Mouse (Mus musculus): ENCODE results near the gene Gak. TPM values are rescaled to one million over a fixed set of nuclear protein-coding genes. Genes with fewer than 3 reads are reported as not detected.

Gene Gak
- total RNA-seq, 2 experiments from 2014 or later, result 35.8 to 37.6 TPM

GRCm38 (mm10) chr5:108521016-108521415, 108.5 kb downstream of the Gak start:
- DNase-seq, result no peak
- intact Hi-C loops (cut with DNase I), result no loop called here

- intact Hi-C loops (cut with DNase I), result no loop called here
- DNase-seq, result no peak
Measured at GRCm38 (mm10) chr5:108520153-108520552, 109.4 kb downstream of the Gak start.

Other genes starting within 250 kb of the Gak start
- gene Pde6b, start 241.4 kb downstream of the Gak start, total RNA-seq (2021), result not detected
- gene Atp5k, start 195.3 kb downstream of the Gak start, total RNA-seq (2021), result 100 to 1,000 TPM; 857 to 862 TPM
- 1 to 10 TPM in 1 of 2 experiments, under 1 TPM in 1; 0.77 to 1.3 TPM for gene Mfsd7a, start 180.9 kb downstream of the Gak start, total RNA-seq (2021)
- gene Pcgf3, start 168.5 kb downstream of the Gak start, total RNA-seq (2021), result 10 to 100 TPM; 46.2 to 54.8 TPM
- under 1 TPM in 1 of 2 experiments, not detected in 1; 0.38 TPM for gene Cplx1, start 79.7 kb downstream of the Gak start, total RNA-seq (2021)
- 10 to 100 TPM; 10.2 to 10.3 TPM for gene Tmem175, start within 50 bp of the Gak start, total RNA-seq (2021)
- gene Idua, start 30.6 kb upstream of the Gak start, total RNA-seq (2021), result 10 to 100 TPM; 13.2 to 14.6 TPM
- 10 to 100 TPM; 12.8 to 13.4 TPM for gene Dgkq, start 39.9 kb upstream of the Gak start, total RNA-seq (2021)
- under 1 TPM in 1 of 2 experiments, not detected in 1; 0.17 TPM for gene Slc26a1, start 45.8 kb upstream of the Gak start, total RNA-seq (2021)
- gene Fgfrl1, start 62.6 kb upstream of the Gak start, total RNA-seq (2021), result 10 to 100 TPM; 18.0 to 24.2 TPM
- not detected for gene Rnf212, start 145.2 kb upstream of the Gak start, total RNA-seq (2021)
- not detected for gene Tmed11, start 165.6 kb upstream of the Gak start, total RNA-seq (2021)
- not detected for gene Vmn2r8, start 179.1 kb upstream of the Gak start, total RNA-seq (2021)
- gene Vmn2r9, start 222.8 kb upstream of the Gak start, total RNA-seq (2021), result not detected

Data from heart, postnatal 10 days (tissue).